Mouse (Mus musculus): Measurements from ENCODE around the gene Bmf. TPM values are rescaled to one million over a fixed set of nuclear protein-coding genes. Genes with fewer than 3 reads are reported as not detected.
A peak's percentile ranks its signal among the peaks of the same experiment; 100 is the strongest.

Gene Bmf
- total and polyA plus RNA-seq, 3 experiments: 2.9 to 7.0 (median 5.5) TPM

- intact Hi-C loops (cut with DNase I): loop anchor here (2.0 kb wide), 1 partner anchor 19 kb away; no protein-coding TSS in a partner anchor
- peak; percentile 38 to 46 for DNase-seq
- H3K27me3 ChIP-seq (ENCODE audit: control insufficient read depth, insufficient read depth, low read length): no peaks in the 10 kb centered on the region
These were observed 58.2 kb downstream of the Bmf start for GRCm38 (mm10) chr2:118491281-118491731.

GRCm38 (mm10) chr2:118490241-118491091, 59.0 kb downstream of the Bmf start:
- H3K9ac ChIP-seq (ENCODE audit: low read depth, low read length): peak overlapping the region; percentile 15; the same call in 1 of the 2 replicates
- H3K4me1 ChIP-seq (ENCODE audit: control insufficient read depth, insufficient read depth, low read length): peaks cover 16% of the 10 kb centered on the region
- H3K27ac ChIP-seq: peak overlapping the region; percentile 48
- H3K27me3 ChIP-seq (ENCODE audit: control insufficient read depth, insufficient read depth, low read length): no peaks in the 10 kb centered on the region
- no peaks in the 10 kb centered on the region for H3K36me3 ChIP-seq (ENCODE audit: control insufficient read depth, insufficient read depth, low read length)
- no peak overlapping the region for H3K4me3 ChIP-seq
- peak; percentile 81 to 85 for DNase-seq
- no peaks in the 10 kb centered on the region for H3K79me2 ChIP-seq (replicated peaks; ENCODE audit: control insufficient read depth, insufficient read depth, low read length)
- TF ChIP-seq EP300 (IDR thresholded peaks at IDR 0.05; ENCODE audit: insufficient read depth, low read depth, low read length): 0 out of 2 replicates have a peak, but pooled peaks have one; percentile 15
- TF ChIP-seq POLR2A (IDR thresholded peaks at IDR 0.05; ENCODE audit: insufficient read depth, low read depth, low read length): no peak
- intact Hi-C loops (cut with DNase I): loop anchor here (2.0 kb wide), 1 partner anchor 20 kb away; no protein-coding TSS in a partner anchor
- WGBS: 22% methylated on average over 12 of the region's 12 CpGs

More at GRCm38 (mm10) chr2:118491281-118491731, 58.2 kb downstream of the Bmf start:
- Histone ChIP-seq H3K4me1 (ENCODE audit: control insufficient read depth, insufficient read depth, low read length) (peaks cover 16% of the 10 kb centered on the region), H3K27ac (peak overlapping the region; percentile 23; the same call in 1 of the 2 replicates), H3K36me3 (ENCODE audit: control insufficient read depth, insufficient read depth, low read length) (no peaks in the 10 kb centered on the region), H3K9ac (ENCODE audit: low read depth, low read length) (no peak overlapping the region), H3K4me3 (no peak overlapping the region), H3K79me2 (replicated peaks; ENCODE audit: control insufficient read depth, insufficient read depth, low read length) (no peaks in the 10 kb centered on the region)
- 51% methylated on average over 5 of the region's 5 CpGs for WGBS
- TF ChIP-seq CTCF (IDR thresholded peaks at IDR 0.05) (no peak), EP300 (IDR thresholded peaks at IDR 0.05; ENCODE audit: insufficient read depth, low read depth, low read length) (no peak), POLR2A (IDR thresholded peaks at IDR 0.05; ENCODE audit: insufficient read depth, low read depth, low read length) (no peak)

- H3K4me3 ChIP-seq: no peak overlapping the region
- H3K36me3 ChIP-seq (ENCODE audit: control insufficient read depth, insufficient read depth, low read length): no peaks in the 10 kb centered on the region
- WGBS: 77% methylated on average over 3 of the region's 3 CpGs
- H3K4me1 ChIP-seq (ENCODE audit: control insufficient read depth, insufficient read depth, low read length): peaks cover 16% of the 10 kb centered on the region
- H3K9ac ChIP-seq (ENCODE audit: low read depth, low read length): no peak overlapping the region
- H3K79me2 ChIP-seq (replicated peaks; ENCODE audit: control insufficient read depth, insufficient read depth, low read length): no peaks in the 10 kb centered on the region
- TF ChIP-seq POLR2A (IDR thresholded peaks at IDR 0.05; ENCODE audit: insufficient read depth, low read depth, low read length): no peak
- TF ChIP-seq EP300 (IDR thresholded peaks at IDR 0.05; ENCODE audit: insufficient read depth, low read depth, low read length): no peak
- TF ChIP-seq CTCF (IDR thresholded peaks at IDR 0.05): peak; percentile 68
- DNase-seq: peak in 1 of 2 experiments; percentile 41
- intact Hi-C loops (cut with DNase I): loop anchor here (1.0 to 10.0 kb wide), 5 partner anchors 59 to 397 kb away; partner anchors contain the start of gene Inafm2
- H3K27me3 ChIP-seq (ENCODE audit: control insufficient read depth, insufficient read depth, low read length): no peaks in the 10 kb centered on the region
- no peak overlapping the region for H3K27ac ChIP-seq
These were observed 61.7 kb downstream of the Bmf start for GRCm38 (mm10) chr2:118487806-118488205.

DNA sequence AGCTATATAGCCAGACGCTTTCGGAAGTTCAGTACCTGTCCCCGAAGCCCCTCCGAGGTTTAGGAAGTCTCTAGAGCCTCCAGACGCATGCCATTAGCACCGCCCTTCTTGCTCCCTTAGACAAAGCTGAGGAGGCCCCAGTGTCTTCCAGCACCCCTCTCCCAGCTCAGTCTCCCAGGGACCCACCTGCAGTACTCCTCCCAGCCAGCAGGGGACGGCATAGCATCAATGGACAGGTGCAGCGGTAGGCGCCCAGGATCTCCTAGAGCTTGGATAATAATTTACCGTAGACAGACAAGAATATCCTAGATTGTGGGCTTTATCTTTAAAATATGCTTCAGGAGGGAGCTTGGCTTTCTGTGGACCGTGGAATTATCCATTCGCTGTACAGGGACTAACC, 62.6 kb downstream of the Bmf start:
- H3K79me2 ChIP-seq (replicated peaks; ENCODE audit: control insufficient read depth, insufficient read depth, low read length): no peaks in the 10 kb centered on the region
- intact Hi-C loops (cut with DNase I): loop anchor here (1.0 to 10.0 kb wide), 5 partner anchors 60 to 398 kb away; partner anchors contain the start of gene Inafm2
- H3K36me3 ChIP-seq (ENCODE audit: control insufficient read depth, insufficient read depth, low read length): no peaks in the 10 kb centered on the region
- no peak overlapping the region for H3K27ac ChIP-seq
- TF ChIP-seq POLR2A (IDR thresholded peaks at IDR 0.05; ENCODE audit: insufficient read depth, low read depth, low read length): no peak
- TF ChIP-seq EP300 (IDR thresholded peaks at IDR 0.05; ENCODE audit: insufficient read depth, low read depth, low read length): peak; percentile 82; the same call in 1 of the 2 replicates
- peaks cover 16% of the 10 kb centered on the region for H3K4me1 ChIP-seq (ENCODE audit: control insufficient read depth, insufficient read depth, low read length)
- WGBS: 16% methylated on average over 12 of the region's 12 CpGs
- no peak overlapping the region for H3K9ac ChIP-seq (ENCODE audit: low read depth, low read length)
- H3K27me3 ChIP-seq (ENCODE audit: control insufficient read depth, insufficient read depth, low read length): no peaks in the 10 kb centered on the region
- H3K4me3 ChIP-seq: no peak overlapping the region
- peak; percentile 78 to 91 for DNase-seq

GRCm38 (mm10) chr2:118485415-118485814, 64.1 kb downstream of the Bmf start:
- intact Hi-C loops (cut with DNase I): loop anchor here (10.0 kb wide), 2 partner anchors 259 to 399 kb away; partner anchors contain the start of gene Inafm2
- Histone ChIP-seq H3K27me3 (ENCODE audit: control insufficient read depth, insufficient read depth, low read length) (no peaks in the 10 kb centered on the region), H3K79me2 (replicated peaks; ENCODE audit: control insufficient read depth, insufficient read depth, low read length) (no peaks in the 10 kb centered on the region), H3K27ac (no peak overlapping the region), H3K4me3 (no peak overlapping the region), H3K4me1 (ENCODE audit: control insufficient read depth, insufficient read depth, low read length) (peaks cover 6% of the 10 kb centered on the region), H3K9ac (ENCODE audit: low read depth, low read length) (no peak overlapping the region), H3K36me3 (ENCODE audit: control insufficient read depth, insufficient read depth, low read length) (no peaks in the 10 kb centered on the region)
- DNase-seq: no peak
- TF ChIP-seq EP300 (IDR thresholded peaks at IDR 0.05; ENCODE audit: insufficient read depth, low read depth, low read length) (no peak), CTCF (IDR thresholded peaks at IDR 0.05) (no peak), POLR2A (IDR thresholded peaks at IDR 0.05; ENCODE audit: insufficient read depth, low read depth, low read length) (no peak)
- WGBS: 76% methylated on average over 3 of the region's 3 CpGs
